Mouse (Mus musculus) liver, embryonic 16.5 days (tissue): ENCODE data around the gene F930015N05Rik. TPM values are rescaled to one million over a fixed set of nuclear protein-coding genes. Genes with fewer than 3 reads are reported as not detected.

Experiments
- ATAC-seq: fragments of 200-750 bp; cut with Nextera tagmentation; 2 replicates; pipeline ENCODE4 v1.8.0; 2017; ENCODE audit warnings: low read depth, mild to moderate bottlenecking, moderate number of reproducible peaks, moderate library complexity
- H3K27ac ChIP-seq: fragments of 300-500 bp; sonication (generic); 2 replicates; pipeline ENCODE4 v1.5.1; 2014; ENCODE audit warnings: mild to moderate bottlenecking, low read length
- H3K27me3 ChIP-seq: fragments of 300-500 bp; sonication (generic); 2 replicates; pipeline ENCODE4 v1.6.1; 2014; ENCODE audit warnings: low read depth, low read length, mixed read lengths; ENCODE audit not compliant: control insufficient read depth, insufficient read depth
- H3K36me3 ChIP-seq: fragments of 300-500 bp; sonication (generic); 2 replicates; pipeline ENCODE4 v1.6.1; 2014; ENCODE audit warnings: mild to moderate bottlenecking; ENCODE audit not compliant: control insufficient read depth, insufficient read depth
- H3K4me1 ChIP-seq: fragments of 300-500 bp; sonication (generic); 2 replicates; pipeline ENCODE4 v1.6.1; 2014; ENCODE audit warnings: low read depth, low read length, mixed read lengths; ENCODE audit not compliant: control insufficient read depth
- H3K4me2 ChIP-seq: fragments of 300-500 bp; sonication (generic); 2 replicates; pipeline ENCODE4 v1.6.1; 2014; ENCODE audit warnings: low read depth, low read length, mixed read lengths
- H3K4me3 ChIP-seq: fragments of 300-500 bp; sonication (generic); 2 replicates; pipeline ENCODE4 v1.5.1; 2014; ENCODE audit warnings: low read depth, mild to moderate bottlenecking, low read length
- H3K9ac ChIP-seq: fragments of 300-500 bp; sonication (generic); 2 replicates; pipeline ENCODE4 v1.6.1; 2014; ENCODE audit warnings: low read depth, low read length
- H3K9me3 ChIP-seq: fragments of 300-500 bp; sonication (generic); replicated peaks from 2 replicates; pipeline ENCODE4 v1.6.1; 2016; ENCODE audit warnings: low read length; ENCODE audit not compliant: control insufficient read depth
- WGBS: fragments of 180-500 bp; shearing (Covaris S2); extraction: QIAGEN DNeasy Blood & Tissue Kit; methylation state at CpG from one replicate; pipeline ENCODE4 v1.1.7; 2014; ENCODE audit not compliant: insufficient replicate concordance; 5-methylcytosine and 5-hydroxymethylcytosine counted together
- polyA plus RNA-seq: library from polyadenylated mRNA; unstranded; fragments of >200 nt; fragmentation: Nextera tagmentation; extraction: Ambion mirVana; gene quantifications from 2 replicates; pipeline ENCODE4 v1.2.1, GENCODE M21; 2015

F930015N05Rik gene
- polyA plus RNA-seq, result 0.15 TPM in 1 of 2 replicates, not detected in the other

DNA sequence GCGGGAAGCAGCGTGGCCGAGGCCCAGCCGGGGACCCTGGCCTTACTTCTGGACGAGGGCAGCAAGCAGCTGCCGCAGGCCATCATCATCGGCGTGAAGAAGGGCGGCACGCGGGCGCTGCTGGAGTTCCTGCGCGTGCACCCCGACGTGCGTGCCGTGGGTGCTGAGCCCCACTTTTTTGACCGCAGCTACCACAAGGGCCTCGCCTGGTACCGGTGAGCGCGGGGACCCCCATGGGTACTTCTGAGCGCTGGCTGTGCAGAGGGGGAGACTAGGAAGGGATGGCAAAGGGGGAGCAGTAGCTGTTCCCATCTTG is at the start of gene F930015N05Rik:
Gene F930015N05Rik (minus strand): TSS at position 242 of the 316 bp plus-strand sequence.
- no peak for ATAC-seq
- H3K4me3 ChIP-seq, result peak within 1 kb of the TSS; percentile 53
- under 1% methylated on average over 24 of the region's 24 CpGs for WGBS
- no peak within 1 kb of the TSS for H3K27ac ChIP-seq
- no peaks in the 10 kb centered on the region; the same call in none of the 2 replicates for H3K4me1 ChIP-seq
- no peaks in the 10 kb centered on the region for H3K9me3 ChIP-seq
- peak within 1 kb of the TSS; percentile 71 for H3K4me2 ChIP-seq
- H3K9ac ChIP-seq, result peak within 1 kb of the TSS; percentile 26
- no peaks in the 10 kb centered on the region for H3K36me3 ChIP-seq
- peaks cover 29% of the 10 kb centered on the region for H3K27me3 ChIP-seq

DNA sequence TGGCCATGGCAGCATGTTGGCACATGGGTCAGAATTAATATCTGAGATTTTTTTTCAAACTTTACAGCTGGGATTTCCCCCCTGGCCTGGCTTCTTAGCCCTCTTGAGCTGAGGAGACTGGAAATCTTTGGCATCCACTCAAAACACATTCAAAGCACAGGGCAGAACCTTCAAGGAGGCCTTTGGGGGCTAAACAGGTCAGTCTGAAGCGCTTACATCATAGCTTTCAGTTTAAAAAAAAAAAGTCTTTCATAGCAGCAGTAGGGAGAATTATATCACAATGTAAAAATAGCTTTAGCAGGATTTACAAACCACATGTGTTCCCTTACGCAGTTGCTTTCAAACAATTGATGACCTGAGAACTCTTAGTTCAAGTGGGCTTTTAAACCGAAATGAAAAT is 45.0 kb upstream of the F930015N05Rik start:
- no peak for ATAC-seq

DNA sequence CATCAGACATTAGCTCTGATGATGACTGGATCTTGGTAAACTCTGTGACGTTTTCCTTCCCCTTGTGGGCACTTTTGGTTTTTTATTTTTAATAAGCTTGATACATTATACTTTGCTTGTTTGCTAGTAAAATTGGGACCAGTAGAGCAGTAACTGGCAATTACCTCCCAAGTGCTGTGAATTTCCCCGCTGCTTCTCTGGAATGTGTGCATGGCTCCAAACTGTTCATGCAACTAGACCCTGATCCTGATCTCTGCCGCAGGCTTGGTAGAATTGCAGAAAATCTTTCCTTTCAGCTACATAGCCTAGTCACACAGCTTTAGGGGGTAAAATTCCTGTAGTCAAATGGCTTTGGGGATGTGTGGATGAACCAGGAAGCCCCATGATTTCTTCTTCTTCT is 37.2 kb upstream of the F930015N05Rik start:
- no peaks in the 10 kb centered on the region for H3K27me3 ChIP-seq
- no peak overlapping the region for H3K9ac ChIP-seq
- WGBS, result 57% methylated on average over 3 of the region's 3 CpGs
- no peaks in the 10 kb centered on the region for H3K9me3 ChIP-seq
- no peak overlapping the region for H3K27ac ChIP-seq
- H3K4me1 ChIP-seq, result no peaks in the 10 kb centered on the region
- no peak for ATAC-seq
- H3K4me2 ChIP-seq, result no peak overlapping the region
- no peaks in the 10 kb centered on the region for H3K36me3 ChIP-seq
- H3K4me3 ChIP-seq, result no peak overlapping the region

More for the DNA sequence above, 45.0 kb upstream of the F930015N05Rik start:
- Histone ChIP-seq H3K9ac (no peak overlapping the region), H3K27ac (no peak overlapping the region), H3K4me3 (no peak overlapping the region), H3K4me2 (no peak overlapping the region), H3K36me3 (no peaks in the 10 kb centered on the region), H3K9me3 (no peaks in the 10 kb centered on the region), H3K27me3 (no peaks in the 10 kb centered on the region), H3K4me1 (no peaks in the 10 kb centered on the region)
- WGBS, result 46% methylated on average over 3 of the region's 3 CpGs

- no peak overlapping the region for H3K9ac ChIP-seq
- H3K4me1 ChIP-seq, result no peaks in the 10 kb centered on the region
- H3K4me3 ChIP-seq, result no peak overlapping the region
- H3K27ac ChIP-seq, result no peak overlapping the region
- no peaks in the 10 kb centered on the region for H3K9me3 ChIP-seq
- no peaks in the 10 kb centered on the region for H3K27me3 ChIP-seq
- no peak for ATAC-seq
- no peak overlapping the region for H3K4me2 ChIP-seq
- H3K36me3 ChIP-seq, result no peaks in the 10 kb centered on the region
These were observed 34.2 kb upstream of the F930015N05Rik start for GRCm38 (mm10) chr11:64470689-64471088.

DNA sequence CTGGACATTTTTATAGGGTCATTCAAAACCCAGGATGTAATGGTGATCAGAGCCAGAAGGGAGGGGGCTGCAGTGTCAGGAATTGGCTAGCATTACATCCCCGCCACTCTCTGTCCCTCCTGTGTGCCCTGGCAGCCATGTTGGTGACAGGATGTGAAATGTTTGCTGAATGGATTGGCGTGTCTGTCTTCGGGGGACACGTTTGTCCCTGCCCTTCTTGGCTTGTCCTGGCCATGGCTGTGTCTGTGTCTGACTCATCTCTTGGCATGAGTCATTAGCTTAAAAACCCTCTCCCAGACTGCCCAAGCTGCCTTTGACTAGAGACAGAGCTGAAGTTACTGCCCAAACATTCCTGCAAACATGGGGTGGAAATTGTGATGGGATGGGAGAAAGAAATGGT is 32.3 kb upstream of the F930015N05Rik start:
- Histone ChIP-seq H3K36me3 (no peaks in the 10 kb centered on the region), H3K9ac (no peak overlapping the region), H3K4me2 (no peak overlapping the region), H3K4me3 (no peak overlapping the region), H3K9me3 (no peaks in the 10 kb centered on the region), H3K27ac (no peak overlapping the region), H3K4me1 (no peaks in the 10 kb centered on the region), H3K27me3 (no peaks in the 10 kb centered on the region)
- ATAC-seq, result no peak
- WGBS, result 44% methylated on average over 4 of the region's 4 CpGs

- WGBS, result 36% methylated on average over 3 of the region's 3 CpGs
- H3K27me3 ChIP-seq, result no peaks in the 10 kb centered on the region
- H3K4me2 ChIP-seq, result no peak overlapping the region
- H3K9me3 ChIP-seq, result no peaks in the 10 kb centered on the region
- no peaks in the 10 kb centered on the region for H3K36me3 ChIP-seq
- no peak for ATAC-seq
- H3K4me1 ChIP-seq, result no peaks in the 10 kb centered on the region
- no peak overlapping the region for H3K9ac ChIP-seq
- H3K4me3 ChIP-seq, result no peak overlapping the region
- H3K27ac ChIP-seq, result no peak overlapping the region
These were observed 25.3 kb upstream of the F930015N05Rik start for GRCm38 (mm10) chr11:64461746-64462145.

DNA sequence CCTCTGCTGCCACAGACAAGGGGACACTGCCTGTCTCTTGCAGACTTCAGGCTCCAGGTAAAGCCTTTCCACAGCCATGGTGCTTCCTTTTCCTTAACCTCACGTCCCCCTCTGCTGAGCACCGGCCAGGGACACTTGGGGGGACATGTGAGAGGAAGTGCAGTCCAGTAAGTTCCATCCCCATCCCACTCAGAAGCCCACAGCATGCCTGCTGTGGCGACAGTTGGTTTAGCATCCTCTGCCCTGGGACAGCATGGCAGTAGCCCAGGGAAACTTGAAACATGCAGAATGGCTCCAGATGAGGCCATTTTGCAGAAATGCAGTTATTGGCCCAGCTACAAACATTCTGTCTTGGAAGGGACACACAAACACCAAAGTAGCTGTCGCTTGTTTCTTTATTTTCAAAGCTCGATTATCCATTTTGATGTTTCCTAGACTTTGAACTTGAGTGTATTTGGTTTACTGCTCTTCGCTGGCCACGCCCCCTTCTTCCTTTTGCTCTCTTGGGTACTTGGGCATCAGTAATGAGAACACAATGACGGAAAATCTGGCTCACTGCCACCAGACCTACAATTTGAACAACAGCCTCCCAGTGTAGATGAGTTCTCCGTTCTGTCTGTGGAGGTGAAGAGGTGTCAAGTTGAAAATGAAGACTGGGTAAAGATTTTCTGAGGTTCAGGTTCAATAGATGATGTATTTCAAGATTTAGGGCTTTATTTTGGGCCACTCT is 12.3 kb upstream of the F930015N05Rik start:
- no peak overlapping the region for H3K4me2 ChIP-seq
- 55% methylated on average over 9 of the region's 9 CpGs for WGBS
- ATAC-seq, result no peak
- no peaks in the 10 kb centered on the region for H3K36me3 ChIP-seq
- no peak overlapping the region for H3K9ac ChIP-seq
- no peaks in the 10 kb centered on the region for H3K4me1 ChIP-seq
- no peak overlapping the region for H3K4me3 ChIP-seq
- no peaks in the 10 kb centered on the region for H3K9me3 ChIP-seq
- H3K27me3 ChIP-seq, result no peaks in the 10 kb centered on the region
- no peak overlapping the region for H3K27ac ChIP-seq

GRCm38 (mm10) chr11:64445227-64445626 is 8.8 kb upstream of the F930015N05Rik start:
- Histone ChIP-seq H3K9me3 (no peaks in the 10 kb centered on the region), H3K27ac (no peak overlapping the region), H3K4me2 (no peak overlapping the region), H3K27me3 (no peaks in the 10 kb centered on the region), H3K4me3 (no peak overlapping the region), H3K4me1 (no peaks in the 10 kb centered on the region), H3K9ac (no peak overlapping the region), H3K36me3 (no peaks in the 10 kb centered on the region)
- WGBS, result 24% methylated on average over 1 of the region's 1 CpGs
- no peak for ATAC-seq

- no peak for ATAC-seq
- H3K4me3 ChIP-seq, result no peak overlapping the region
These were observed 6.2 kb upstream of the F930015N05Rik start for GRCm38 (mm10) chr11:64442701-64443100.

More at GRCm38 (mm10) chr11:64442701-64443100, 6.2 kb upstream of the F930015N05Rik start:
- no peaks in the 10 kb centered on the region for H3K4me1 ChIP-seq
- H3K27ac ChIP-seq, result no peak overlapping the region
- H3K9me3 ChIP-seq, result no peaks in the 10 kb centered on the region
- H3K9ac ChIP-seq, result no peak overlapping the region
- H3K27me3 ChIP-seq, result peaks cover 3% of the 10 kb centered on the region
- WGBS, result 28% methylated on average over 3 of the region's 3 CpGs
- H3K36me3 ChIP-seq, result no peaks in the 10 kb centered on the region
- H3K4me2 ChIP-seq, result no peak overlapping the region
